Mouse (Mus musculus) limb, embryonic 11.5 days (tissue): ENCODE data around the gene Foxd1. TPM values are rescaled to one million over a fixed set of nuclear protein-coding genes. Genes with fewer than 3 reads are reported as not detected.

Experiments
- polyA plus RNA-seq: library from polyadenylated mRNA; unstranded; fragments of >200 nt; fragmentation: Nextera tagmentation; extraction: Ambion mirVana; gene quantifications from 2 replicates; pipeline ENCODE4 v1.2.1, GENCODE M21; 2014

Foxd1 gene
- polyA plus RNA-seq, 1 experiment from 2014 or later = 0.05 TPM

Other genes starting within 250 kb of the Foxd1 start
- 16.3 and 17.0 TPM in 2 replicates for gene Arhgef28, start 147.8 kb upstream of the Foxd1 start, polyA plus RNA-seq
- gene Utp15, start 91.2 kb upstream of the Foxd1 start, polyA plus RNA-seq = 45.4 and 49.7 TPM in 2 replicates
- gene Ankra2, start 91.2 kb upstream of the Foxd1 start, polyA plus RNA-seq = 17.3 and 18.4 TPM in 2 replicates
- not detected in 2 replicates for gene Gm21976, start 74.4 kb upstream of the Foxd1 start, polyA plus RNA-seq
- 812 and 826 TPM in 2 replicates for gene Btf3, start 37.2 kb upstream of the Foxd1 start, polyA plus RNA-seq
- gene Gm10320, start 137.8 kb downstream of the Foxd1 start, polyA plus RNA-seq = 1.4 and 1.8 TPM in 2 replicates